Mouse (Mus musculus) liver, embryonic 14.5 days (tissue): Measurements from ENCODE around the gene Muc3.

Source experiments
- CTCF ChIP-seq: IDR thresholded peaks from 2 replicates; pipeline ENCODE4 v1.5.1; 2016; ENCODE audit warnings: antibody characterized with exemption, low read depth, control low read depth
- EP300 ChIP-seq: IDR thresholded peaks from 2 replicates; pipeline ENCODE4 v1.6.1; 2016; ENCODE audit warnings: antibody characterized with exemption, low read depth

DNA sequence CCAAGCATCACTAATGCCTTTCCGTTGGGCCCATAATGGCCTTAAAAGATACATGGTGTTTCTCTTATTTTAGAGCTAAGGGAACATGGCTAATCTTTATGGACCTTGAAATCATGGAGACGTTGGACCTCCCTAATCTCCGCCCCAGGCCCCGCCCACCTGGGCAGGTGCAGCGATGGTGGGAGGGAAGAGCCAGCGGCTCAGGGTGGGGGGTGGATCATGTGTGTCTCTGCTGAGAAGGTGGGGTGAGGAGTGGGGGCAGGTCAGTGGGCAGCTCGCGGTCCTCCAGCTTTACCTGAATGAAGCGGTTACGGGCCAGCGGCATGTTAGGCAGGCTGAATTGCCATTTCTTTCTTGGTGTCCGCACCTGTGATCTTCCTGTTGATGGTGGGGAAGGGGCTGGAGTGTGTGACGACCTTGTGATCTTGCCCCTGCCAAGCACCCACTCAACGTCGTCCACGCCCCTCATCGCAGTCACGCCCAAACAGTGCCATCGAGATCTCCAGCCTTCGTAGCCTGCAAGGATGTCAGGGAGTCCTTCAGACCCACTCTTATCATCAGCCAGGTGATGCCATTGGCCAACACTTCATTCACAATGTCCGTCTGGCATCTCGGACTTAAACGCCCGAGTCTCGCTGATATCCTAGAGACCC lies 39.1 kb downstream of the Muc3 start:
- TF ChIP-seq CTCF (no peak), EP300 (no peak)
